Mouse (Mus musculus) limb, embryonic 11.5 days (tissue): ENCODE data around the gene Dus3l. TPM values are rescaled to one million over a fixed set of nuclear protein-coding genes. Genes with fewer than 3 reads are reported as not detected.

Source experiments
- ATAC-seq: fragments of 200-750 bp; cut with Nextera tagmentation; 2 replicates; pipeline ENCODE4 v1.8.0; 2017; ENCODE audit warnings: low read depth; ENCODE audit not compliant: insufficient number of reproducible peaks, low FRiP score, low TSS enrichment
- DNase-seq: peaks from one replicate; pipeline ENCODE4 v3.0.0-alpha.2; 2015; ENCODE audit warnings: low spot score
- H3K27ac ChIP-seq: fragments of 300-500 bp; sonication (generic); replicated peaks from 2 replicates; pipeline ENCODE4 v1.5.1; 2014; ENCODE audit warnings: low read depth, mild to moderate bottlenecking, low read length
- H3K27me3 ChIP-seq: fragments of 300-500 bp; sonication (generic); 2 replicates; pipeline ENCODE4 v1.6.1; 2014; ENCODE audit warnings: mild to moderate bottlenecking, low read length, mixed read lengths; ENCODE audit not compliant: control insufficient read depth, insufficient read depth
- H3K36me3 ChIP-seq: fragments of 300-500 bp; sonication (generic); 2 replicates; pipeline ENCODE4 v1.6.1; 2014; ENCODE audit warnings: mild to moderate bottlenecking, low read length, moderate library complexity, mixed read lengths; ENCODE audit not compliant: control insufficient read depth, insufficient read depth
- H3K4me1 ChIP-seq: fragments of 300-500 bp; sonication (generic); 2 replicates; pipeline ENCODE4 v1.6.1; 2014; ENCODE audit warnings: low read length, mixed read lengths; ENCODE audit not compliant: control insufficient read depth, insufficient read depth
- H3K4me2 ChIP-seq: fragments of 300-500 bp; sonication (generic); 2 replicates; pipeline ENCODE4 v1.6.1; 2014; ENCODE audit warnings: low read depth, mild to moderate bottlenecking, moderate library complexity; ENCODE audit not compliant: severe bottlenecking
- H3K4me3 ChIP-seq: fragments of 300-500 bp; sonication (generic); 2 replicates; pipeline ENCODE4 v1.5.1; 2014; ENCODE audit warnings: low read depth, low read length
- H3K9ac ChIP-seq: fragments of 300-500 bp; sonication (generic); 2 replicates; pipeline ENCODE4 v1.6.1; 2014; ENCODE audit warnings: mild to moderate bottlenecking, low read length
- H3K9me3 ChIP-seq: fragments of 300-500 bp; sonication (generic); 2 replicates; pipeline ENCODE4 v1.6.1; 2016; ENCODE audit warnings: low read length; ENCODE audit not compliant: control insufficient read depth
- WGBS: fragments of 180-500 bp; shearing (Covaris S2); extraction: QIAGEN DNeasy Blood & Tissue Kit; methylation state at CpG from one replicate; pipeline ENCODE4 v1.1.7; 2014; 5-methylcytosine and 5-hydroxymethylcytosine counted together
- polyA plus RNA-seq: library from polyadenylated mRNA; unstranded; fragments of >200 nt; fragmentation: Nextera tagmentation; extraction: Ambion mirVana; gene quantifications from 2 replicates; pipeline ENCODE4 v1.2.1, GENCODE M21; 2014

The Dus3l gene
- polyA plus RNA-seq, 1 experiment from 2014 or later = 37.3 TPM

DNA sequence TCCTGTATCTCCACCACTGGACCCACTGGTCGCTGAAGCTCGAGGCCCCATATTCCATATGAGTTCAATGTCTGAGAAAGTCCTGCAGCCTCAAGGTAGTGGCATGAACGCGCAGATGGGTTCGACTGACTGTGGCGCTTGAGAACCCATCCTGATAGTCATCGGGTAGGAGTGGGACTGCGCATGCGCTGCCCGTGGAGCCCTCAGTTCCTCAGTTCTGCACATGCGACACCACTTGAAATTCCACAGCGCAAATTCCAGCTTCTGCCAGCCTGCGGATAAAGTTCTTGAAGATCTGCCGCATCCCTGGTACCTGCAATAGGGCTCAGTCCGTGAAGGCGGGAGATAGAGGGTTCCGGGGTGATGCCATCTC, 23.8 kb upstream of the Dus3l start:
- Histone ChIP-seq H3K27me3 (no peaks in the 10 kb centered on the region), H3K9ac (no peak overlapping the region), H3K4me1 (no peaks in the 10 kb centered on the region), H3K36me3 (no peaks in the 10 kb centered on the region), H3K27ac (no peak overlapping the region), H3K9me3 (no peaks in the 10 kb centered on the region), H3K4me2 (no peak overlapping the region), H3K4me3 (no peak overlapping the region)
- 79% methylated on average over 17 of the region's 17 CpGs for WGBS
- no peak for ATAC-seq
- DNase-seq = no peak

DNA sequence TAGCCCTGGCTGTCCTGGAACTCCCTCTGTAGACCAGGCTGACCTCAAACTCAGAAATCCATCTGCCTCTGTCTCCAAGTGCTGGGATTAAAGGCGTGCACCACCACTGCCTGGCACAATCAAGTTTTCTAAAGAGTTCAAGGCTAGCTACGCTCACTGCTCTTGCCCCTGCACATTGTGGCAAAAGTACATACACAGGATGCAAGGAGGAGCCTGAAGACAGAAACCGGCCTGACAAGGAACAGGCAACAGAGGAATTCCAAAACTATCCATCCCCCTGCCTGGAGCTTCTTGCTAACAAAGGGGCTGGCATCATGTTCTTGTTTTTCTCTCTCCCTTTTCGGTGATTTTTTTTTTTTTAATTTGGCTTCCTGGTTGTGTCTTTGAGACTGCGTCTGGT, 20.4 kb upstream of the Dus3l start:
- H3K36me3 ChIP-seq = no peaks in the 10 kb centered on the region
- no peak for DNase-seq
- no peaks in the 10 kb centered on the region for H3K9me3 ChIP-seq
- no peak overlapping the region for H3K4me3 ChIP-seq
- H3K4me2 ChIP-seq = no peak overlapping the region
- H3K27me3 ChIP-seq = no peaks in the 10 kb centered on the region
- WGBS = 60% methylated on average over 5 of the region's 5 CpGs
- no peaks in the 10 kb centered on the region for H3K4me1 ChIP-seq
- H3K9ac ChIP-seq = no peak overlapping the region
- H3K27ac ChIP-seq = no peak overlapping the region
- no peak for ATAC-seq

- Histone ChIP-seq H3K9ac (peak overlapping the region; percentile 12; the same call in 1 of the 2 replicates), H3K4me1 (peaks cover 13% of the 10 kb centered on the region; the same call in 1 of the 2 replicates), H3K36me3 (no peaks in the 10 kb centered on the region), H3K27ac (no peak overlapping the region), H3K4me2 (peak overlapping the region; percentile 17; the same call in 1 of the 2 replicates), H3K4me3 (peak overlapping the region; percentile 15; the same call in 1 of the 2 replicates), H3K27me3 (peaks cover 54% of the 10 kb centered on the region), H3K9me3 (peaks cover 3% of the 10 kb centered on the region; the same call in 1 of the 2 replicates)
- peak; percentile 35; the same call in 1 of the 2 replicates for ATAC-seq
- 26% methylated on average over 71 of the region's 71 CpGs for WGBS
- peak; percentile 63 for DNase-seq
These were observed 13.0 kb upstream of the Dus3l start for GRCm38 (mm10) chr17:56751404-56752072.

- H3K4me1 ChIP-seq = peaks cover 18% of the 10 kb centered on the region; the same call in 1 of the 2 replicates
- 29% methylated on average over 15 of the region's 15 CpGs for WGBS
- no peaks in the 10 kb centered on the region for H3K36me3 ChIP-seq
- DNase-seq = no peak
- no peak for ATAC-seq
- no peak overlapping the region for H3K4me2 ChIP-seq
- peaks cover 3% of the 10 kb centered on the region; the same call in 1 of the 2 replicates for H3K9me3 ChIP-seq
- H3K9ac ChIP-seq = no peak overlapping the region
- no peak overlapping the region for H3K4me3 ChIP-seq
- H3K27ac ChIP-seq = no peak overlapping the region
- H3K27me3 ChIP-seq = peaks cover 60% of the 10 kb centered on the region
These were observed 11.1 kb upstream of the Dus3l start for GRCm38 (mm10) chr17:56753452-56753851.

- 14% methylated on average over 36 of the region's 36 CpGs for WGBS
- Histone ChIP-seq H3K9me3 (peaks cover 3% of the 10 kb centered on the region; the same call in 1 of the 2 replicates), H3K4me3 (0 out of 2 replicates have a peak overlapping the region, but pooled peaks have one; percentile 8), H3K36me3 (no peaks in the 10 kb centered on the region), H3K27ac (no peak overlapping the region), H3K4me1 (peaks cover 25% of the 10 kb centered on the region; the same call in 1 of the 2 replicates), H3K27me3 (peaks cover 60% of the 10 kb centered on the region), H3K4me2 (0 out of 2 replicates have a peak overlapping the region, but pooled peaks have one; percentile 4), H3K9ac (no peak overlapping the region; the same call in 1 of the 2 replicates)
- ATAC-seq (no peak), DNase-seq (no peak)
These were observed 10.0 kb upstream of the Dus3l start for GRCm38 (mm10) chr17:56754271-56755185.

GRCm38 (mm10) chr17:56756703-56757399, 7.7 kb upstream of the Dus3l start:
- H3K9ac ChIP-seq = peak overlapping the region; percentile 58
- DNase-seq (peak; percentile 56), ATAC-seq (peak; percentile 14; the same call in 1 of the 2 replicates)
- H3K36me3 ChIP-seq = no peaks in the 10 kb centered on the region
- H3K4me1 ChIP-seq = peaks cover 32% of the 10 kb centered on the region; the same call in 1 of the 2 replicates
- H3K4me2 ChIP-seq = peak overlapping the region; percentile 94
- 2% methylated on average over 51 of the region's 51 CpGs for WGBS
- H3K4me3 ChIP-seq = peak overlapping the region; percentile 50
- H3K9me3 ChIP-seq = no peaks in the 10 kb centered on the region
- H3K27me3 ChIP-seq = peaks cover 53% of the 10 kb centered on the region
- H3K27ac ChIP-seq = no peak overlapping the region

GRCm38 (mm10) chr17:56757416-56758123, 7.0 kb upstream of the Dus3l start, which contains the start of gene Nrtn:
TSS of gene Nrtn (minus strand) at chr17:56757530.
- Histone ChIP-seq H3K4me3 (peak within 1 kb of the TSS; percentile 50), H3K9me3 (no peaks in the 10 kb centered on the region), H3K36me3 (no peaks in the 10 kb centered on the region), H3K27me3 (peaks cover 46% of the 10 kb centered on the region), H3K27ac (0 out of 2 replicates have a peak within 1 kb of the TSS, but pooled peaks have one; percentile 8), H3K9ac (peak within 1 kb of the TSS; percentile 58), H3K4me1 (peaks cover 37% of the 10 kb centered on the region; the same call in 1 of the 2 replicates), H3K4me2 (peak within 1 kb of the TSS; percentile 94)
- under 1% methylated on average over 33 of the region's 48 CpGs for WGBS
- DNase-seq (peak; percentile 91), ATAC-seq (0 out of 2 replicates have a peak, but pooled peaks have one; percentile 31)
